Mouse (Mus musculus) limb, embryonic 14.5 days (tissue): Measurements from ENCODE around the gene Tcte2. TPM values are rescaled to one million over a fixed set of nuclear protein-coding genes. Genes with fewer than 3 reads are reported as not detected.

Source experiments
- ATAC-seq: fragments of 200-750 bp; cut with Nextera tagmentation; 2 replicates; pipeline ENCODE4 v1.8.0; 2017; ENCODE audit warnings: low read depth, moderate number of reproducible peaks, moderate TSS enrichment; ENCODE audit not compliant: low FRiP score
- DNase-seq: peaks from one replicate; pipeline ENCODE4 v3.0.0-alpha.2; 2015; ENCODE audit warnings: low spot score
- H3K27ac ChIP-seq: fragments of 300-500 bp; sonication (generic); replicated peaks from 2 replicates; pipeline ENCODE4 v1.5.1; 2014; ENCODE audit warnings: low read depth, mild to moderate bottlenecking, low read length, moderate library complexity, mixed read lengths
- H3K27me3 ChIP-seq: fragments of 300-500 bp; sonication (generic); 2 replicates; pipeline ENCODE4 v1.6.1; 2014; ENCODE audit warnings: low read length, mixed read lengths; ENCODE audit not compliant: control insufficient read depth, insufficient read depth
- H3K36me3 ChIP-seq: fragments of 300-500 bp; sonication (generic); 2 replicates; pipeline ENCODE4 v1.6.1; 2014; ENCODE audit warnings: mild to moderate bottlenecking, low read length, moderate library complexity, mixed read lengths; ENCODE audit not compliant: control insufficient read depth, insufficient read depth
- H3K4me1 ChIP-seq: fragments of 300-500 bp; sonication (generic); 2 replicates; pipeline ENCODE4 v1.6.1; 2014; ENCODE audit warnings: antibody characterized with exemption, low read length, mixed read lengths; ENCODE audit not compliant: control insufficient read depth, insufficient read depth
- H3K4me2 ChIP-seq: fragments of 300-500 bp; sonication (generic); replicated peaks from 2 replicates; pipeline ENCODE4 v1.6.1; 2014; ENCODE audit warnings: low read depth, mild to moderate bottlenecking, low read length, moderate library complexity; ENCODE audit not compliant: severe bottlenecking
- H3K4me3 ChIP-seq: fragments of 300-500 bp; sonication (generic); replicated peaks from 2 replicates; pipeline ENCODE4 v1.5.1; 2014; ENCODE audit warnings: low read length
- H3K9ac ChIP-seq: fragments of 300-500 bp; sonication (generic); 2 replicates; pipeline ENCODE4 v1.6.1; 2014; ENCODE audit warnings: mild to moderate bottlenecking, low read depth, low read length, moderate library complexity; ENCODE audit not compliant: severe bottlenecking
- H3K9me3 ChIP-seq: fragments of 300-500 bp; sonication (generic); 2 replicates; pipeline ENCODE4 v1.6.1; 2016; ENCODE audit warnings: low read length; ENCODE audit not compliant: control insufficient read depth
- POLR2A ChIP-seq: fragments of 200-500 bp; IDR thresholded peaks from 2 replicates; pipeline ENCODE4 v1.8.0; 2012; ENCODE audit warnings: inconsistent platforms, mild to moderate bottlenecking, moderate library complexity, borderline replicate concordance; ENCODE audit not compliant: insufficient read depth, insufficient read length; ENCODE audit errors: extremely low read depth
- WGBS: fragments of 180-500 bp; shearing (Covaris S2); extraction: QIAGEN DNeasy Blood & Tissue Kit; methylation state at CpG from one replicate; pipeline ENCODE4 v1.1.7; 2014; 5-methylcytosine and 5-hydroxymethylcytosine counted together
- polyA plus RNA-seq, 2 experiments: library from polyadenylated mRNA; depleted of rRNA in 1 of 2; stranded (reverse) in 1 of 2; unstranded in 1 of 2; fragments of >200 nt; fragmentation: Nextera tagmentation in 1 of 2; extraction: Ambion mirVana in 1 of 2; gene quantifications; 2 replicates each; pipeline versions ENCODE4 v1.2.1 to v1.2.3; 2012 to 2014

Gene Tcte2
- polyA plus RNA-seq, 2 experiments = 4.4 to 5.2 TPM

- H3K36me3 ChIP-seq = no peaks in the 10 kb centered on the region
- no peak overlapping the region for H3K9ac ChIP-seq
- no peak overlapping the region; the same call in 1 of the 2 replicates for H3K4me2 ChIP-seq
- 29% methylated on average over 15 of the region's 15 CpGs for WGBS
- DNase-seq (peak; percentile 72), ATAC-seq (peak; percentile 61)
- H3K27ac ChIP-seq = peak overlapping the region; percentile 45; the same call in 1 of the 2 replicates
- no peaks in the 10 kb centered on the region for H3K27me3 ChIP-seq
- peaks cover 12% of the 10 kb centered on the region; the same call in 1 of the 2 replicates for H3K4me1 ChIP-seq
- H3K9me3 ChIP-seq = no peaks in the 10 kb centered on the region
- no peak for TF ChIP-seq POLR2A
- H3K4me3 ChIP-seq = 0 out of 2 replicates have a peak overlapping the region, but pooled peaks have one; percentile 1
These were observed 78.0 kb downstream of the Tcte2 start for GRCm38 (mm10) chr17:13683411-13684174.

- no peaks in the 10 kb centered on the region for H3K9me3 ChIP-seq
- H3K4me2 ChIP-seq = no peak overlapping the region
- DNase-seq (no peak), ATAC-seq (no peak)
- no peak for TF ChIP-seq POLR2A
- H3K4me3 ChIP-seq = 0 out of 2 replicates have a peak overlapping the region, but pooled peaks have one; percentile 1
- 33% methylated on average over 4 of the region's 4 CpGs for WGBS
- no peaks in the 10 kb centered on the region for H3K36me3 ChIP-seq
- 0 out of 2 replicates have a peak overlapping the region, but pooled peaks have one; percentile 31 for H3K9ac ChIP-seq
- H3K27ac ChIP-seq = peak overlapping the region; percentile 38; the same call in 1 of the 2 replicates
- H3K4me1 ChIP-seq = peaks cover 12% of the 10 kb centered on the region; the same call in 1 of the 2 replicates
- H3K27me3 ChIP-seq = no peaks in the 10 kb centered on the region
These were observed 78.6 kb downstream of the Tcte2 start for GRCm38 (mm10) chr17:13683027-13683410.

- H3K27me3 ChIP-seq = no peaks in the 10 kb centered on the region
- WGBS = 66% methylated on average over 9 of the region's 9 CpGs
- no peak for TF ChIP-seq POLR2A
- no peak overlapping the region for H3K4me2 ChIP-seq
- peak overlapping the region; percentile 31; the same call in 1 of the 2 replicates for H3K9ac ChIP-seq
- ATAC-seq = no peak
- 0 out of 2 replicates have a peak overlapping the region, but pooled peaks have one; percentile 1 for H3K4me3 ChIP-seq
- peaks cover 12% of the 10 kb centered on the region; the same call in 1 of the 2 replicates for H3K4me1 ChIP-seq
- H3K9me3 ChIP-seq = no peaks in the 10 kb centered on the region
- H3K27ac ChIP-seq = peak overlapping the region; percentile 38; the same call in 1 of the 2 replicates
- no peak for DNase-seq
- no peaks in the 10 kb centered on the region for H3K36me3 ChIP-seq
These were observed 79.1 kb downstream of the Tcte2 start for GRCm38 (mm10) chr17:13682378-13683026.

- no peak overlapping the region for H3K4me2 ChIP-seq
- TF ChIP-seq POLR2A = no peak
- H3K9me3 ChIP-seq = no peaks in the 10 kb centered on the region
- peaks cover 12% of the 10 kb centered on the region; the same call in 1 of the 2 replicates for H3K4me1 ChIP-seq
- H3K27me3 ChIP-seq = no peaks in the 10 kb centered on the region
- ATAC-seq = no peak
- no peaks in the 10 kb centered on the region for H3K36me3 ChIP-seq
- no peak for DNase-seq
- H3K4me3 ChIP-seq = no peak overlapping the region
- H3K27ac ChIP-seq = no peak overlapping the region
- 96% methylated on average over 4 of the region's 6 CpGs for WGBS
- H3K9ac ChIP-seq = no peak overlapping the region
These were observed 79.9 kb downstream of the Tcte2 start for GRCm38 (mm10) chr17:13681686-13682085.

- no peak overlapping the region for H3K4me3 ChIP-seq
- H3K4me2 ChIP-seq = no peak overlapping the region
- no peak for TF ChIP-seq POLR2A
- 84% methylated on average over 6 of the region's 6 CpGs for WGBS
- ATAC-seq (no peak), DNase-seq (no peak)
- peaks cover 12% of the 10 kb centered on the region; the same call in 1 of the 2 replicates for H3K4me1 ChIP-seq
- no peaks in the 10 kb centered on the region for H3K9me3 ChIP-seq
- H3K36me3 ChIP-seq = no peaks in the 10 kb centered on the region
- H3K27ac ChIP-seq = no peak overlapping the region
- H3K27me3 ChIP-seq = no peaks in the 10 kb centered on the region
- H3K9ac ChIP-seq = no peak overlapping the region
These were observed 80.5 kb downstream of the Tcte2 start for GRCm38 (mm10) chr17:13681126-13681525.
